Mouse (Mus musculus) lung, embryonic 14.5 days (tissue): ENCODE results near the gene Mmp11. TPM values are rescaled to one million over a fixed set of nuclear protein-coding genes. Genes with fewer than 3 reads are reported as not detected.

ENCODE experiments used
- ATAC-seq: fragments of 200-750 bp; cut with Nextera tagmentation; 2 replicates; pipeline ENCODE4 v1.8.0; 2017; ENCODE audit warnings: mild to moderate bottlenecking, moderate TSS enrichment, moderate library complexity; ENCODE audit not compliant: insufficient read depth
- DNase-seq: peaks from one replicate; pipeline ENCODE4 v3.0.0-alpha.2; 2015
- H3K27ac ChIP-seq: fragments of 300-500 bp; sonication (generic); 2 replicates; pipeline ENCODE4 v1.5.1; 2014; ENCODE audit warnings: low read depth, mild to moderate bottlenecking, moderate library complexity
- H3K27me3 ChIP-seq: fragments of 300-500 bp; sonication (generic); 2 replicates; pipeline ENCODE4 v1.6.1; 2014; ENCODE audit warnings: low read length, control low read depth; ENCODE audit not compliant: insufficient read depth
- H3K36me3 ChIP-seq: fragments of 300-500 bp; sonication (generic); 2 replicates; pipeline ENCODE4 v1.6.1; 2014; ENCODE audit warnings: control low read depth; ENCODE audit not compliant: insufficient read depth
- H3K4me1 ChIP-seq: fragments of 300-500 bp; sonication (generic); 2 replicates; pipeline ENCODE4 v1.6.1; 2014; ENCODE audit warnings: antibody characterized with exemption, control low read depth; ENCODE audit not compliant: insufficient read depth
- H3K4me2 ChIP-seq: fragments of 300-500 bp; sonication (generic); 2 replicates; pipeline ENCODE4 v1.6.1; 2014; ENCODE audit warnings: mild to moderate bottlenecking
- H3K4me3 ChIP-seq: fragments of 300-500 bp; sonication (generic); 2 replicates; pipeline ENCODE4 v1.5.1; 2014; ENCODE audit warnings: low read depth, low read length
- H3K9ac ChIP-seq: fragments of 300-500 bp; sonication (generic); 2 replicates; pipeline ENCODE4 v1.6.1; 2014
- H3K9me3 ChIP-seq: fragments of 300-500 bp; sonication (generic); 2 replicates; pipeline ENCODE4 v1.6.1; 2016; ENCODE audit warnings: low read depth, low read length, control low read depth
- CTCF ChIP-seq: IDR thresholded peaks from 2 replicates; pipeline ENCODE4 v1.5.1; 2016; ENCODE audit warnings: antibody characterized with exemption, low read depth
- WGBS: fragments of 180-500 bp; shearing (Covaris S2); extraction: QIAGEN DNeasy Blood & Tissue Kit; methylation state at CpG from one replicate; pipeline ENCODE4 v1.1.7; 2014; 5-methylcytosine and 5-hydroxymethylcytosine counted together
- polyA plus RNA-seq: library from polyadenylated mRNA; unstranded; fragments of >200 nt; fragmentation: Nextera tagmentation; extraction: Ambion mirVana; gene quantifications from 2 replicates; pipeline ENCODE4 v1.2.1, GENCODE M21; 2014

Gene Mmp11
- polyA plus RNA-seq, 1 experiment from 2014 or later, result 61.9 TPM

DNA sequence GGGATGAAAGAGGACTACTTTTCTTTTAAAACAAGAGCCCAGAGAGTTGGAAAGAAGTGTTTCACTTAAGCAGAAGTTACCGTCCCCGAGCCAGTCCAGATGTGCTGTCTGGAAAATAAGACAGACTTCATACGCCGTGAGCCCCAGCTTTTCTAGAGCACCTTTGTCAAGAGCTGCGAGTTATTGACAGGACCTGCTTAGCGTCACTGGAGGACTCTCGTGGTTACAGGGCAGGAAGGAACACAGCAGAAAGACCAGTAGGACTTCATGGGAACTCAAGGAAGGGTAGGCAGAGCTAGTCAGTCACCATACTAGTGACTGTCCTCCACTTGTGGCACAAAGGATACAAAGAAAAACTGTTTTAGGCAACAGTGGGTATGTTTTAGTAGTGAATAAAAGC, 20.7 kb downstream of the Mmp11 start:
- H3K9me3 ChIP-seq, result no peaks in the 10 kb centered on the region
- no peaks in the 10 kb centered on the region for H3K27me3 ChIP-seq
- no peak overlapping the region for H3K4me2 ChIP-seq
- ATAC-seq, result no peak
- H3K27ac ChIP-seq, result no peak overlapping the region
- H3K36me3 ChIP-seq, result peaks cover 69% of the 10 kb centered on the region
- no peak for TF ChIP-seq CTCF
- no peak for DNase-seq
- no peak overlapping the region for H3K4me3 ChIP-seq
- WGBS, result 78% methylated on average over 7 of the region's 7 CpGs
- no peak overlapping the region for H3K9ac ChIP-seq
- H3K4me1 ChIP-seq, result no peaks in the 10 kb centered on the region

DNA sequence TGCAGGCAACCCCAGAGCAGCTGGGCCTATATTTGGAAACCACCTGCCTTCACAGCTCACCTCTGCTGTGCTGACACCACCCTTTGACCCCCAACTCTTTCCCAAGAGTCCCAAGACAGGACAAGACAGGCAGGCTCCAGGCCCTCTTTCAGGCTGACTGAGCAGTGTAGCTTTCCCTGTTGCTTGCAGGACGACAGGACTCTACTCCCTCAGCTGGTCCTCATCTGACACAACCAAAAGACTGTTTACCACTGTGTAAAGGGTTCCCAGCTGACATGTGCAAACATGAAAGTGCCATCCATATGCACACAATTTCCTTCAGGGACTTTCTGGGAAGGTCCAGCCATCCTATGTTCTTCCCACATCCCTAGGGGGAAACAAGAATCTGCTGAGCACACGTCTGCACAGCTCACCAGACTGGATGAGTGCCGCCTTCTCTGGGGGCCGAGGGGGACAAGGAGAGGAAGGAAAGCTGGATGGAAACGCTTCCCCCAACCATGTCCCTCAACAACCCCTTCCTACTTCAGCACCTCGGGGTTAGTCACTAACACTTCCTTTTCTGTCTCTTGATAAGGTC, 23.2 kb downstream of the Mmp11 start:
- no peak overlapping the region for H3K4me2 ChIP-seq
- H3K27ac ChIP-seq, result no peak overlapping the region
- no peaks in the 10 kb centered on the region for H3K9me3 ChIP-seq
- ATAC-seq (peak; percentile 41; the same call in 1 of the 2 replicates), DNase-seq (no peak)
- peaks cover 77% of the 10 kb centered on the region for H3K36me3 ChIP-seq
- no peak overlapping the region for H3K9ac ChIP-seq
- no peak for TF ChIP-seq CTCF
- H3K4me3 ChIP-seq, result no peak overlapping the region
- no peaks in the 10 kb centered on the region for H3K4me1 ChIP-seq
- WGBS, result 51% methylated on average over 6 of the region's 6 CpGs
- no peaks in the 10 kb centered on the region for H3K27me3 ChIP-seq

DNA sequence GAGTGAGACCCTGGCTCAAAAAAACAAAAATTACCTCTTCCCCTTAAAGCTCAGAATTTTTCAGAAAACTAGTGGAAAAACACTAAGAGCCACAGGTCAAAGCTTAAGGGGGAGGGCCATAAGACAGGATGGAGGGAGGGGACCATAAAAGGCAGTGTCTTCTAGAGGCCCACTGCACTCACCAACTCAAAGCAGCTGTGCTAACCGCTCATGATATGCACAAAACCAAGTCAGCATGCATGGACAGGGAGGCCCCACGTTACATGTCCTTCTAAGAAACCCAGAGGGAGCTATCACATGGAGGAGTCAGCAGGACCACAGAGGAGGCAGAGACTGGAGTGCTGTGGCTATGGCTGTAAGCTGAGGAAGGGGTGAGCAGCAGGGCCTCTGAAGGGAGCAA, 25.6 kb downstream of the Mmp11 start:
- H3K9me3 ChIP-seq, result no peaks in the 10 kb centered on the region
- 76% methylated on average over 2 of the region's 2 CpGs for WGBS
- H3K4me2 ChIP-seq, result no peak overlapping the region
- H3K4me1 ChIP-seq, result no peaks in the 10 kb centered on the region
- H3K27me3 ChIP-seq, result no peaks in the 10 kb centered on the region
- ATAC-seq (no peak), DNase-seq (no peak)
- no peak overlapping the region for H3K4me3 ChIP-seq
- H3K9ac ChIP-seq, result no peak overlapping the region
- peaks cover 85% of the 10 kb centered on the region for H3K36me3 ChIP-seq
- TF ChIP-seq CTCF, result no peak
- no peak overlapping the region for H3K27ac ChIP-seq

DNA sequence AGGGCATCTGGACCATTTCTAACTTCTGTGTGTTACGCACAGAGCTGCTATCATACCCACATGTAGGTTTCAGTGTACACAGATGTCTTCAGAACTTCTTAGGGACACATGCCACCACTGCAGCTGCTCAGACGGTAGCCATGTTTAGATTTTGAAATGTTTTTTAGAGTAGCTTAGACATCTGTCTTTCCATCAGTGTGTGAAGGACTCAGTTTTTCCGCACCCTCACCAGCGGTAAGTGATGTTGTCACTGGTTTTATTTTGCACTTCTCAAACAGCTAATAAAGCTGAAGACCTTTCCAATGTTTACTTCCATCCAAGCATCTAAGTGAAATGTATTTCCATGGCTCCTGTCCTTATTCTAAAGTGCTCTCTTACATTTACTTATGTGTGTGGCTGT, 29.4 kb downstream of the Mmp11 start:
- H3K9me3 ChIP-seq, result no peaks in the 10 kb centered on the region
- peaks cover 93% of the 10 kb centered on the region for H3K36me3 ChIP-seq
- no peak overlapping the region for H3K4me3 ChIP-seq
- no peak for ATAC-seq
- DNase-seq, result no peak
- no peak overlapping the region for H3K9ac ChIP-seq
- no peak overlapping the region for H3K4me2 ChIP-seq
- no peak overlapping the region for H3K27ac ChIP-seq
- no peaks in the 10 kb centered on the region for H3K27me3 ChIP-seq
- H3K4me1 ChIP-seq, result no peaks in the 10 kb centered on the region
- 84% methylated on average over 4 of the region's 4 CpGs for WGBS
- TF ChIP-seq CTCF, result no peak

DNA sequence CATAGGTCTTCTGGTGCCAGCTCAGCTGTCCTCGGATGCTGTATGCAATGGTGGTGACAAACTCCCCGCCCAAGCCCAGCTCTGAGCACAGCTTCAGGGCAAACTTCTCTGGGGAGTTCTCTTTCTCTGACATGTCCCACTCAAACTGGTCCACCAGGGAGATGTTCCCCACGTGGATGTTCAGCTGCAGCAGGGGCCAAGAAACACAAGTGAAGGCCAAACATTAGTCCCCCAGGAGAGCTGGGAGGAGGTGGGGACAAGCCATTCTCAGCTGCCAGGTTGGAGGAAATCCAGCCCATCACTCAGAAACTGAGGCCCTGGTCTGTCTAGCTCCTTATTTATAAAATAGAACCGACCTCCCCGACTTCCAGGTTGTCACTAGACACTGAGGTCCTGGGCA, 31.9 kb downstream of the Mmp11 start:
- Histone ChIP-seq H3K36me3 (peaks cover 92% of the 10 kb centered on the region), H3K9ac (no peak overlapping the region), H3K9me3 (no peaks in the 10 kb centered on the region), H3K4me3 (no peak overlapping the region), H3K4me1 (no peaks in the 10 kb centered on the region), H3K27ac (no peak overlapping the region), H3K27me3 (no peaks in the 10 kb centered on the region), H3K4me2 (no peak overlapping the region)
- no peak for TF ChIP-seq CTCF
- ATAC-seq, result no peak
- WGBS, result 87% methylated on average over 5 of the region's 5 CpGs
- DNase-seq, result no peak

DNA sequence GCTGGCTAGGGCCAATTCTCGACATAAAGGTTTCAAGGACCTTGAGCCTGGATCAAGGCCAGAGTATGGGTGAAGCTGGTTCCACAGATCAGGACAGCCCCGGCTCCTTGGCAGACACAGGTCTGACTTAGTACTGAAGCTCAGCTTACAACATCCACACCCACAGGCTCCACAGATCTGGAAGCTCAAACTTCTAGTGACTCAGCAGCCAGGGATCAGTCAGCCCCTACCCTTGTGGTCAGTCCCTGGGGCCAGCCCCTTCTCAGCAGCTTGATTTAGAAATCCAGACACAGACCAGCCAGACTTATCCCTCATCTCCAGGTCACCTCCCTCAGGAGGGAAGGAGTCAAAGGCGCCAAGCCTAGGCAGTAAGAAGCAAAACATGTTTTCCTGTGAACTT, 37.5 kb downstream of the Mmp11 start:
- TF ChIP-seq CTCF, result no peak
- WGBS, result 68% methylated on average over 3 of the region's 3 CpGs
- no peak overlapping the region for H3K4me2 ChIP-seq
- peaks cover 89% of the 10 kb centered on the region for H3K36me3 ChIP-seq
- H3K27ac ChIP-seq, result no peak overlapping the region
- H3K27me3 ChIP-seq, result no peaks in the 10 kb centered on the region
- no peak overlapping the region for H3K9ac ChIP-seq
- H3K4me1 ChIP-seq, result no peaks in the 10 kb centered on the region
- H3K9me3 ChIP-seq, result no peaks in the 10 kb centered on the region
- H3K4me3 ChIP-seq, result no peak overlapping the region
- ATAC-seq (no peak), DNase-seq (no peak)

DNA sequence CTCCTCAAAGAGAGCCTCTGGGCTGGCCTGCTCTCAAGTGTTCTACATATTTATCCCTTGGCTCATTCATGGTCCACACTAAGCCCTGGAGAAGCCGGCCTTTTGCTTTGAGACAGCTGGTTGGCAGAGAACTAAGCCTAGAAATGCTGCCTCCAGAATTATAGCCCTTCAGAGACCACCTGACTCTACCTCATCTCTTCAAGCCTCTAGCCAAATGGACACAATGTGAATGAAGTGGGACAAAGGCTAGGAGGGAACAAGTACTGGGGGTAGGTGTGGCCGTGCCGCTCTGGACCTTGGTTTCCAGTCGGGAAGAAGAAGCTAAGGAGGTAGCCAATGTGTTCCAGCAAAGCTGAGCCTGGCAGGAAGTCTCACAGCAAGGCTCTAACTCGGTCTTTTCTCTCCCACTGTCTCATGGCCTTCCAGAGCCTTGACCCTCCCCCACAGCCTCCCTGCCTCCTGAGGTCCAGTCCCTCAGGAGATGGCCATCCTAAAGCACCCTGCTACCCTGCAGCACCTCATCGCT, 38.2 kb downstream of the Mmp11 start:
- Histone ChIP-seq H3K4me1 (no peaks in the 10 kb centered on the region; the same call in 1 of the 2 replicates), H3K4me2 (no peak overlapping the region), H3K36me3 (peaks cover 81% of the 10 kb centered on the region), H3K9me3 (no peaks in the 10 kb centered on the region), H3K4me3 (no peak overlapping the region), H3K27ac (no peak overlapping the region), H3K27me3 (no peaks in the 10 kb centered on the region), H3K9ac (no peak overlapping the region)
- no peak for TF ChIP-seq CTCF
- DNase-seq, result no peak
- ATAC-seq, result no peak
- WGBS, result 72% methylated on average over 6 of the region's 6 CpGs
